Mouse (Mus musculus) myocyte (in vitro differentiated cells): ENCODE data around the gene Stxbp4.

Experiments used
- E2F4 ChIP-seq: IDR thresholded peaks from one replicate; pipeline ENCODE4 v1.6.1; 2011; ENCODE audit warnings: mild to moderate bottlenecking, control low read depth, moderate library complexity; ENCODE audit not compliant: insufficient read depth
- MAX ChIP-seq: IDR thresholded peaks from one replicate; pipeline ENCODE4 v1.6.1; 2011; ENCODE audit warnings: low read depth, mild to moderate bottlenecking, control low read depth
- MYOD1 ChIP-seq, 3 experiments: IDR thresholded peaks; one replicate each; pipeline ENCODE4 v1.6.1; 2011; ENCODE audit warnings: control low read depth in 2 of 3, low read depth in 2 of 3, mild to moderate bottlenecking in 2 of 3, moderate library complexity in 1 of 3; ENCODE audit not compliant: insufficient read length in 2 of 3, control insufficient read depth in 1 of 3
- POLR2A ChIP-seq: IDR thresholded peaks from one replicate; pipeline ENCODE4 v1.6.1; 2011; ENCODE audit warnings: low read depth, mild to moderate bottlenecking, control low read depth, moderate library complexity; ENCODE audit not compliant: insufficient read length
- POLR2AphosphoS2 ChIP-seq: IDR thresholded peaks from one replicate; pipeline ENCODE4 v1.6.1; 2011; ENCODE audit warnings: low read depth, control low read depth; ENCODE audit not compliant: insufficient read length
- TCF3 ChIP-seq: IDR thresholded peaks from one replicate; pipeline ENCODE4 v1.6.1; 2011; ENCODE audit warnings: low read depth, control low read depth; ENCODE audit not compliant: insufficient read length
- USF1 ChIP-seq: IDR thresholded peaks from one replicate; pipeline ENCODE4 v1.6.1; 2011; ENCODE audit warnings: low read depth, mild to moderate bottlenecking, control low read depth, moderate library complexity

DNA sequence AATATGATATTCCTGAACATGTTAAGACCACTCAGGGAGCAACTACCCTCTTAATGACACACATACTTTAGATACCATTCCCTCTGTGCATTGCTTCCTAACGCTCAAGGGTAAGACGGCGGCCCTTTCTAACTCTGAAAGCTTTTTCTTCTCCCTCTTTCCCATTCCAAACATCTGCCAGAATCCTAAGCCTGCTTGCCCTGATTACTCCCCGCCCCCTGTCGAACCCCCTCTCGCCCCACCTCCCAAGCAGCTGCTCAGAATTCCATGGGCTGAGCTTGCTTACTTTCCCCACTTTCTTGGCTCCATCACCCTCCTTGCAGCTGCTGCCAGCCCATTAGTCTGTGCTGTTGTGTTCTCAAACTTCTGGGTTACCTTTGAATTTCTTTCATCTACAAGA, 27.3 kb upstream of the Stxbp4 start:
- TF ChIP-seq MAX (no peak), POLR2A (no peak), E2F4 (no peak), MYOD1 (IDR thresholded peaks at IDR 0.05; ENCODE audit: control insufficient read depth in 1 of 3, insufficient read length in 2 of 3, low read depth in 2 of 3) (peak in 2 of 3 experiments; percentile 36 to 53), POLR2AphosphoS2 (no peak), USF1 (no peak), TCF3 (no peak)
